Mouse (Mus musculus) heart, postnatal 0 days (tissue): Measurements from ENCODE around the gene Cbfa2t3. TPM values are rescaled to one million over a fixed set of nuclear protein-coding genes. Genes with fewer than 3 reads are reported as not detected.

ENCODE experiments used
- ATAC-seq: fragments of 200-750 bp; cut with Nextera tagmentation; 2 replicates; pipeline ENCODE4 v1.8.0; 2017; ENCODE audit warnings: low read depth, moderate number of reproducible peaks, moderate library complexity; ENCODE audit not compliant: insufficient read depth
- DNase-seq: peaks from one replicate; pipeline ENCODE4 v3.0.0-alpha.2; 2016; ENCODE audit warnings: low spot score
- H3K27ac ChIP-seq: fragments of 300-500 bp; sonication (generic); 2 replicates; pipeline ENCODE4 v1.5.1; 2014; ENCODE audit warnings: low read depth, mild to moderate bottlenecking
- H3K27me3 ChIP-seq: fragments of 300-500 bp; sonication (generic); 2 replicates; pipeline ENCODE4 v1.6.1; 2014; ENCODE audit warnings: low read length, mixed read lengths; ENCODE audit not compliant: control insufficient read depth, insufficient read depth
- H3K36me3 ChIP-seq: fragments of 300-500 bp; sonication (generic); replicated peaks from 2 replicates; pipeline ENCODE4 v1.6.1; 2014; ENCODE audit warnings: low read length, mixed read lengths; ENCODE audit not compliant: control insufficient read depth, insufficient read depth
- H3K4me1 ChIP-seq: fragments of 300-500 bp; sonication (generic); 2 replicates; pipeline ENCODE4 v1.6.1; 2014; ENCODE audit warnings: antibody characterized with exemption; ENCODE audit not compliant: control insufficient read depth, insufficient read depth
- H3K4me2 ChIP-seq: fragments of 300-500 bp; sonication (generic); 2 replicates; pipeline ENCODE4 v1.6.1; 2014; ENCODE audit warnings: low read depth, mild to moderate bottlenecking, low read length, moderate library complexity
- H3K4me3 ChIP-seq: fragments of 300-500 bp; sonication (generic); 2 replicates; pipeline ENCODE4 v1.5.1; 2014; ENCODE audit warnings: low read depth, low read length
- H3K9ac ChIP-seq: fragments of 300-500 bp; sonication (generic); replicated peaks from 2 replicates; pipeline ENCODE4 v1.6.1; 2014; ENCODE audit warnings: low read depth, low read length, mixed read lengths
- H3K9me3 ChIP-seq: fragments of 300-500 bp; sonication (generic); replicated peaks from 2 replicates; pipeline ENCODE4 v1.6.1; 2016; ENCODE audit warnings: low read length; ENCODE audit not compliant: control insufficient read depth
- CTCF ChIP-seq: IDR thresholded peaks from 2 replicates; pipeline ENCODE4 v1.5.1; 2016; ENCODE audit warnings: antibody characterized with exemption, control low read depth, low read depth
- EP300 ChIP-seq: IDR thresholded peaks from 2 replicates; pipeline ENCODE4 v1.6.1; 2016; ENCODE audit warnings: antibody characterized with exemption, low read depth
- WGBS: fragments of 180-500 bp; shearing (Covaris S2); extraction: QIAGEN DNeasy Blood & Tissue Kit; methylation state at CpG from one replicate; pipeline ENCODE4 v1.1.7; 2014; 5-methylcytosine and 5-hydroxymethylcytosine counted together
- polyA plus RNA-seq: library from polyadenylated mRNA; unstranded; fragments of >200 nt; fragmentation: Nextera tagmentation; extraction: Ambion mirVana; gene quantifications from 2 replicates; pipeline ENCODE4 v1.2.1, GENCODE M21; 2015
- total RNA-seq: library from RNA; depleted of rRNA; stranded (reverse); fragments of >200 nt; gene quantifications from 2 replicates; pipeline ENCODE4 v1.2.3, GENCODE M21; 2014; ENCODE audit warnings: low replicate concordance

The Cbfa2t3 gene
- total and polyA plus RNA-seq, 2 experiments from 2014 or later = 1.1 to 4.3 TPM

DNA sequence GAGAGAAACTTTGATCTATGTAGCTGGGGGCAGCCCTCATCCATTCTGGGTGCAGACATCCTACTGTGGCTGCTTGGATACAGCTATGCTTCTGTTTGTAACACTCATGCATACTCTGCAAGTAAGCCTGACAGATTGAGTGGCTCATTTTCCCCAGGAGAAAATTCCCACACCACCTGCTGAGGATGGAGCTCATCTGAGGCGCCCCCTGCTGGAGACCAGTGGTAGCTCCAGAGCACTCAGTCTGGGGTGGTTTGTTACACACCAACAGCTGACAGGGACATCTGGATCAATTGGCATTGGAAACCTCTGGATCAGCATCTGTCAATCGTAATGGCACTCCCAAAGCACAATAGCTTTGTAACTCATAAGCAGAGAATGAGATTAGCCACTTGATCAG, 38.9 kb downstream of the Cbfa2t3 start:
- Histone ChIP-seq H3K9ac (no peak overlapping the region), H3K4me3 (no peak overlapping the region), H3K9me3 (no peaks in the 10 kb centered on the region), H3K27ac (no peak overlapping the region), H3K4me1 (peaks cover 55% of the 10 kb centered on the region), H3K4me2 (no peak overlapping the region), H3K36me3 (no peaks in the 10 kb centered on the region), H3K27me3 (no peaks in the 10 kb centered on the region)
- ATAC-seq (no peak), DNase-seq (no peak)
- TF ChIP-seq CTCF = peak; percentile 41
- TF ChIP-seq EP300 = no peak
- WGBS = 73% methylated on average over 2 of the region's 2 CpGs

DNA sequence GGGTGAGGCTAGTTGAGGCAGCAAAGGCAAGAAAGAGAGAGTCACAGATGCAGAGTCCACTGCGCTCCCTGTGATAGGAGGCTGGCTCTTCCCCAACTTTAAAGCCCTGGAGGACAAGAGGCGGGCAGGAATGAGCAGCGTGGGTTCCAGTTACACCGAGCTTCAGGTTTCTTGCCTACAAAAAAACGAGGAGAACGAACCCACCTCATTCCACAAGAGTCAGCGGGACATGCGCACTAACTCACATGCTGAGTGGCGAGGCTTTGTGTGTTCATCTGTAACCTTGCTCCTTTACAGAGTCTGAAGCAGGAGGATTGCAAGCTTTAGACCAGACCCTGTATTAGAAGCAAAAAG, 40.1 kb downstream of the Cbfa2t3 start:
- Histone ChIP-seq H3K4me3 (no peak overlapping the region), H3K4me1 (peaks cover 46% of the 10 kb centered on the region), H3K4me2 (no peak overlapping the region), H3K27me3 (no peaks in the 10 kb centered on the region), H3K9ac (no peak overlapping the region), H3K9me3 (no peaks in the 10 kb centered on the region), H3K27ac (no peak overlapping the region), H3K36me3 (no peaks in the 10 kb centered on the region)
- 81% methylated on average over 9 of the region's 9 CpGs for WGBS
- DNase-seq (no peak), ATAC-seq (no peak)
- TF ChIP-seq CTCF (no peak), EP300 (no peak)

DNA sequence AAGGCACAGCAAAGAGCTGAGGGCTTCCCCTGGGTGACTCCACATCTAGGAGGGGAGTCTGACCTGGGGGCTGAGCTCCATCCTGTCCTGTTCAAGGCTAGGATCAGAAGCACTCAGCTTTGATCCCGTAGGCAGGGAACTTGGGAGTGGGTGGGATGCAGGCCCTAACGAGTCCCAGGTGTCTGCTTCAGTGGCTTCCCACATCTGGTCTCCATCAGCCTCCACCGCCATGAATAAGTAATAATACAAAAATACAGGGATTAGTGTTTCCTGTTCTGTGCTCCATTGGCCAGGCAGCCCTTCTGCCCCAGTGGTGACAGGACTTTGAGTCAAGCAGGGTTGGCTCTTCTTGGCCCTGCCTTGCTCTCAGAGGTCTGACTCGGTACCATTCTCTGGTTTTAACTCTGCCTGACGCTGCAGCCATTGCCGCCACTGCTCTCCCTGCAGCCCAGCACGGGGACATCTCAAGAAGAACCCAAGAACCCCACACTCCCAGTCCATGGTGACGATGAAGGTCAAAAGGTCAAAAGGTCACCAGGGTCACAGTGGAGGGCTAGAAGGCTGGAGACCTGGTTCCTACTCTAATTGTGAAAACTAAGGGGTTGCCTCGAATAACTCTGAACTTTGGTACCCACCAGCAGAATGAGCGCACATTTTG, 40.6 kb downstream of the Cbfa2t3 start:
- Histone ChIP-seq H3K9ac (no peak overlapping the region), H3K4me1 (peaks cover 45% of the 10 kb centered on the region), H3K9me3 (no peaks in the 10 kb centered on the region), H3K4me2 (no peak overlapping the region), H3K36me3 (no peaks in the 10 kb centered on the region), H3K27ac (no peak overlapping the region), H3K4me3 (no peak overlapping the region), H3K27me3 (no peaks in the 10 kb centered on the region)
- WGBS = 75% methylated on average over 10 of the region's 10 CpGs
- no peak for TF ChIP-seq CTCF
- no peak for TF ChIP-seq EP300
- DNase-seq = no peak
- ATAC-seq = no peak

DNA sequence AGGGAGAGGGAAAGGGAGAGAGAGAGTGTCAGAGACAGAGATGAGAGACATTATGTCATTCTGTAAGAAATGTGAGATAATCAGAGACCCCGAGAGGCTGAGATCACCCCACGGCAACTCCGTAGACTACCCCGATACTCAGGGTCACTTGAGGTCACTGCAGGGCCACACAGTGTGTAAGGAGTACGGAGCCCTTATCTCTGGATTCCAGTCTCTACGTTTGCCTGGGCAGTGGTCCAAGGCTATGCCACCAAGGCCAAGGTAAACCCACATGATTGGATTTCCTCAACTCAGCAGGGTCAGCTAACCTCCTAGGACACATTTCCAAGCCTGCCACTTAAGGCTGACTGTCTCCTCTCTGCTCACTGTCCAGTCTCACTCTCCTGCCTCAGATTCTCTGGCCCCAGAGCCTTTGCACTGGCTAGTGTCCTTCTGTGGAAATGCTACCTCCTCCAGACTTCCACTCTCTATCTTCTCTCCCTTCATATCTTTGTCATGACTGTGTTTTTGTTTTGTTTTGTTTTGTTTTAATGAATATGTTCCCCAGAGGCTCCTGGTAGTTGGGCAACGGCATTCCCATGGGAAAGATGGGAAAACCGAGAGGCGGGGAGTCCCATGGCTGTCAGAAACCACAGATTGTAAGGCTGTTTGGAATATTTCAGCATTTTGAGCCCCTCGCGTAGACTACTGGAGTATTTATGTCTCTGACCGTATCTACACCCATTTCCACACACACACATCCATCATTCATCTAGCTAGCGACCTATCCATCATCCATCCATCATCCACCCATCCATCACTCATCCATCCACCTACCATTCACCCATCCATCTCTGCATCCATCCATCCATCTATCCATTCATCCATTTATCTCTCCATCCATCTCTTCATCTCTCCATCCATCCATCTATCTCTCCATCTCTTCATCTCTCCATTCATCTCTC, 42.6 kb downstream of the Cbfa2t3 start:
- Histone ChIP-seq H3K27ac (peak overlapping the region; percentile 54; the same call in 1 of the 2 replicates), H3K27me3 (no peaks in the 10 kb centered on the region), H3K4me2 (0 out of 2 replicates have a peak overlapping the region, but pooled peaks have one; percentile 18), H3K9me3 (no peaks in the 10 kb centered on the region), H3K4me3 (no peak overlapping the region), H3K9ac (no peak overlapping the region), H3K36me3 (no peaks in the 10 kb centered on the region), H3K4me1 (peaks cover 37% of the 10 kb centered on the region)
- 44% methylated on average over 13 of the region's 13 CpGs for WGBS
- TF ChIP-seq EP300 = 0 out of 2 replicates have a peak, but pooled peaks have one; percentile 16
- TF ChIP-seq CTCF = no peak
- DNase-seq (peak; percentile 57), ATAC-seq (peak; percentile 63)

DNA sequence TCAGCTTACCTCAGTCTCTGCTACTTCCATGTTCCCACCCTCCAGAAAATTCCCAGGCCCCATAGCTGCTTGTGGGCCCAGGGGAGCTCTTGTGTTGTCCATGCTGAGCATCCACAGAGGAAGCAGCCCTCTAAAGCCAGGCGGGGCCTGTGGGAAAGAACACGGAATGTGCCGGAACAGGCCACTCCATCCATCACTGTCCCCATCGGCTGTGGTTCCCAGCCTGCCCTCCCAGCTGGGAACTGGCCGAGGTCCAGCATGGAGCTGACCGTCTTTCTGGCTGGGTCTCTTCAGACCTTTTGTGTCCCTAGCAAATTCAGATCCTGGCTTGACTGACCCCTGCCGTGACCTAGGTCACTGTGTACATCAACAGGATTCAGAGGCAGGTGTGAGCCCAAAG, 44.1 kb downstream of the Cbfa2t3 start:
- Histone ChIP-seq H3K27me3 (no peaks in the 10 kb centered on the region; the same call in 1 of the 2 replicates), H3K4me2 (no peak overlapping the region), H3K9ac (no peak overlapping the region), H3K9me3 (no peaks in the 10 kb centered on the region), H3K27ac (peak overlapping the region; percentile 54; the same call in 1 of the 2 replicates), H3K4me1 (peaks cover 28% of the 10 kb centered on the region), H3K36me3 (no peaks in the 10 kb centered on the region), H3K4me3 (no peak overlapping the region)
- DNase-seq (no peak), ATAC-seq (no peak)
- WGBS = 54% methylated on average over 7 of the region's 7 CpGs
- no peak for TF ChIP-seq EP300
- TF ChIP-seq CTCF = no peak
